Mouse (Mus musculus) lung, postnatal 0 days (tissue): ENCODE data around the gene Catsper1.

Source experiments
- CTCF ChIP-seq: IDR thresholded peaks from 2 replicates; pipeline ENCODE4 v1.5.1; 2016; ENCODE audit warnings: antibody characterized with exemption, mild to moderate bottlenecking
- EP300 ChIP-seq: IDR thresholded peaks from 2 replicates; pipeline ENCODE4 v1.6.1; 2016; ENCODE audit warnings: antibody characterized with exemption, mild to moderate bottlenecking, control low read depth

- TF ChIP-seq CTCF: no peak
- TF ChIP-seq EP300: no peak
Observed at GRCm38 (mm10) chr19:5341360-5341759, 5.8 kb downstream of the Catsper1 start.
